Mouse (Mus musculus) layer of hippocampus, postnatal 10 days (tissue): Measurements from ENCODE around the gene 1110059E24Rik. TPM values are rescaled to one million over a fixed set of nuclear protein-coding genes. Genes with fewer than 3 reads are reported as not detected.

Source experiments
- DNase-seq, 2 experiments: peaks; one replicate each; pipeline ENCODE4 v3.0.0; 2021; ENCODE audit warnings: low spot score in 2 of 2
- total RNA-seq, 2 experiments: library from RNA; stranded (reverse); gene quantifications; 2 replicates each; pipeline ENCODE4 v1.2.3; 2021

Gene 1110059E24Rik
- total RNA-seq, 2 experiments from 2014 or later, result 24.2 to 26.0 TPM

GRCm38 (mm10) chr19:21577443-21577842, 75.3 kb downstream of the 1110059E24Rik start:
- DNase-seq, result no peak

GRCm38 (mm10) chr19:21571986-21572385, 80.8 kb downstream of the 1110059E24Rik start:
- DNase-seq, result no peak

- DNase-seq, result peak; percentile 86 to 91
Observed at GRCm38 (mm10) chr19:21571223-21571980, 81.4 kb downstream of the 1110059E24Rik start.

GRCm38 (mm10) chr19:21570778-21571177, 82.0 kb downstream of the 1110059E24Rik start:
- DNase-seq, result no peak

GRCm38 (mm10) chr19:21568528-21569185, 84.1 kb downstream of the 1110059E24Rik start:
- no peak for DNase-seq

- no peak for DNase-seq
Observed at GRCm38 (mm10) chr19:21567933-21568332, 84.8 kb downstream of the 1110059E24Rik start.

GRCm38 (mm10) chr19:21566484-21566883, 86.3 kb downstream of the 1110059E24Rik start:
- DNase-seq, result no peak

GRCm38 (mm10) chr19:21564461-21564797, 88.3 kb downstream of the 1110059E24Rik start:
- no peak for DNase-seq

GRCm38 (mm10) chr19:21563789-21564460, 88.9 kb downstream of the 1110059E24Rik start:
- peak; percentile 87 to 91 for DNase-seq

GRCm38 (mm10) chr19:21562996-21563395, 89.8 kb downstream of the 1110059E24Rik start:
- DNase-seq, result no peak

GRCm38 (mm10) chr19:21552801-21553200, 100.0 kb downstream of the 1110059E24Rik start:
- DNase-seq, result no peak

GRCm38 (mm10) chr19:21551921-21552536, 100.7 kb downstream of the 1110059E24Rik start:
- DNase-seq, result no peak

GRCm38 (mm10) chr19:21549713-21550112, 103.1 kb downstream of the 1110059E24Rik start:
- DNase-seq, result no peak

- DNase-seq, result no peak
Observed at GRCm38 (mm10) chr19:21548947-21549346, 103.8 kb downstream of the 1110059E24Rik start.

- DNase-seq, result no peak
Observed at GRCm38 (mm10) chr19:21537125-21537524, 115.7 kb downstream of the 1110059E24Rik start.

Other genes with a start within 250 kb of the 1110059E24Rik start
- gene Gda, start 179.5 kb downstream of the 1110059E24Rik start, total RNA-seq, result 100 to 1,000 TPM; 153 to 155 TPM
- 10 to 100 TPM; 60.7 to 62.3 TPM for gene Abhd17b, start 209 bp upstream of the 1110059E24Rik start, total RNA-seq
- gene Cemip2, start 125.4 kb upstream of the 1110059E24Rik start, total RNA-seq, result 10 to 100 TPM; 18.5 to 22.9 TPM